In the genomic region with DNA sequence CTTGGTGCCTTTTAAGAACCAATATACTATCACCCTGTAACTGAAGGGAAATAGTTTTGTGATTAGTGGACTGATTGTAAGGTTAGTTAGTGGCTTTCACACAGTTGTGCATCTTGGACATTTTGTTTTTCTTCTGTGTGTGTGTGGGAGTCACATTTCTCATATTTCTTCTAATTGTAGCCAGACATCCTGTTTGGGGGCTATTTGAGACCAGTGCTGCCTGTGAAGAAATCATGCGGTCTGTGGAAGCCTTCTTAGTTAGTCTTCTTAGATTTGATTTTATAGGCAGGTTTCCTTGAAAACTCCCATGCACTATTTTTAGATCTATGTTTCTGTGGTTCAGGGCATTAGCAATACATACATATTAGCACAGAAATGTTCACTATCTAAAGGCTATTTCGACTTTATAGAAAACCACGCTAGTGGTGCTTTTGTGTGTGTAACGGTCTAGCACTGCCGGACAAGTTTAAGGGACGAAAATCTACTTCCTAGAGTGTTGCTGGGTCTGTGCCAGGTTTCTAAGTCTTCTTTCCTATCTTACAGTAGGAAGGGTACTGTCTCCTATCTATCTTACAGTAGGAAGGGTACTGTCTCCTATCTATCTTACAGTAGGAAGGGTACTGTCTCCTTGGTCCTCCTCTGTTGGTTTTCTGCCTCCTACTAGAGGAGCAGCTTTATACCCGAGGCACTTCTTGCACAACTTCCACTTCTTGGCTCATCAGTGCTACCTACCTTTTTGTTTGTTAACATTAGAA, we compare ENCODE assay signal across 10 mouse cellular contexts. TPM values are rescaled to one million over a fixed set of nuclear protein-coding genes. Genes with fewer than 3 reads are reported as not detected.
DNase-seq lines count a peak whose midpoint lies in the region; ATAC-seq and TF ChIP-seq lines count a peak whose summit lies in the region.
"Had no signal": no experiment of that assay in that cellular context is flagged by ENCODE, and none has a peak within 500 bp of the region (broad histone marks: within the 10 kb centered on the region; RNA-seq: fewer than 3 reads in every experiment).

No protein-coding gene starts in this region.

- peaks cover 24 to 70% of the 10 kb centered on the region in 2 experiments for H3K4me1 ChIP-seq in heart, embryonic 14.5 days (ENCODE audit: control insufficient read depth in 2 of 2, insufficient read depth in 2 of 2, low read length in 2 of 2)
- H3K4me1 ChIP-seq in lung, postnatal 0 days (ENCODE audit: insufficient read depth, low read depth, low read length): peaks cover 25% of the 10 kb centered on the region
- peaks cover 42% of the 10 kb centered on the region for H3K4me1 ChIP-seq in lung, adult 2 months (ENCODE audit: control insufficient read depth, insufficient read depth, low read length)
- H3K4me1 ChIP-seq in stomach, embryonic 16.5 days (ENCODE audit: control insufficient read depth, insufficient read depth, low read length): peaks cover 60% of the 10 kb centered on the region

- TF ChIP-seq CTCF in lung, postnatal 0 days (IDR thresholded peaks at IDR 0.05): no peak
- TF ChIP-seq CTCF in lung, adult 2 months (IDR thresholded peaks at IDR 0.05; ENCODE audit: insufficient read depth, low read length): no peak

- H3K9me3 ChIP-seq in heart, embryonic 14.5 days (ENCODE audit: control insufficient read depth, low read length): no peaks in the 10 kb centered on the region
- no peaks in the 10 kb centered on the region for H3K9me3 ChIP-seq in lung, postnatal 0 days (ENCODE audit: low read length)
- H3K9me3 ChIP-seq in stomach, embryonic 16.5 days (replicated peaks; ENCODE audit: control insufficient read depth, low read length): no peaks in the 10 kb centered on the region
- H3K9me3 ChIP-seq: midbrain, embryonic 13.5 days had no signal

- 52% methylated on average over 7 of the region's 7 CpGs for WGBS in heart, embryonic 14.5 days
- WGBS in lung, postnatal 0 days: 32% methylated on average over 7 of the region's 7 CpGs
- WGBS in lung, adult 2 months: 29% methylated on average over 7 of the region's 7 CpGs
- 61% methylated on average over 7 of the region's 7 CpGs for WGBS in stomach, embryonic 16.5 days

- no peaks in the 10 kb centered on the region for H3K27me3 ChIP-seq in heart, embryonic 14.5 days (ENCODE audit: control insufficient read depth, insufficient read depth, low read length)
- H3K27me3 ChIP-seq in lung, postnatal 0 days (replicated peaks; ENCODE audit: insufficient read depth, low read length): no peaks in the 10 kb centered on the region
- H3K27me3 ChIP-seq in stomach, embryonic 16.5 days (ENCODE audit: control insufficient read depth, insufficient read depth, low read length): no peaks in the 10 kb centered on the region
- H3K27me3 ChIP-seq: midbrain, embryonic 13.5 days had no signal

- no peak for TF ChIP-seq POLR2A in lung, adult 2 months (IDR thresholded peaks at IDR 0.05; ENCODE audit: borderline replicate concordance, extremely low read depth, low read depth, low read length)

- peak overlapping the region; percentile 40 for H3K4me2 ChIP-seq in heart, embryonic 14.5 days (ENCODE audit: low read length)
- H3K4me2 ChIP-seq in lung, postnatal 0 days (replicated peaks; ENCODE audit: low read depth, low read length): no peak overlapping the region
- H3K4me2 ChIP-seq in stomach, embryonic 16.5 days (ENCODE audit: low read depth, low read length): no peak overlapping the region
- H3K4me2 ChIP-seq: midbrain, embryonic 13.5 days had no signal

- H3K4me3 ChIP-seq in heart, embryonic 14.5 days (ENCODE audit: control insufficient read depth in 1 of 2, insufficient read depth in 1 of 2, low read depth in 1 of 2, low read length in 2 of 2): no peak overlapping the region
- no peak overlapping the region for H3K4me3 ChIP-seq in lung, postnatal 0 days (ENCODE audit: low read depth, low read length)
- no peak overlapping the region for H3K4me3 ChIP-seq in lung, adult 2 months (replicated peaks; ENCODE audit: extremely low read depth, low read depth, low read length)
- no peak overlapping the region for H3K4me3 ChIP-seq in stomach, embryonic 16.5 days (replicated peaks; ENCODE audit: low read length)
- H3K4me3 ChIP-seq: midbrain, embryonic 13.5 days had no signal

- no peak for TF ChIP-seq EP300 in lung, postnatal 0 days (IDR thresholded peaks at IDR 0.05)

- no peak for DNase-seq in heart, adult 8-10 months (ENCODE audit: low spot score)
- DNase-seq in lung, postnatal 0 days (ENCODE audit: low spot score): no peak
- DNase-seq in lung, adult 2 months: no peak
- no peak for DNase-seq in thymus, postnatal 14 days
- DNase-seq in right cerebral cortex, adult 2 months (ENCODE audit: low spot score in 2 of 2): no peak

- peak overlapping the region in 1 of 2 experiments; percentile 64; a peak in 2 of 4 replicates for H3K27ac ChIP-seq in heart, embryonic 14.5 days (replicated peaks in 1 of 2; ENCODE audit: control insufficient read depth in 1 of 2, insufficient read depth in 1 of 2, low read depth in 2 of 2, low read length in 2 of 2)
- 0 out of 2 replicates have a peak overlapping the region, but pooled peaks have one; percentile 52 for H3K27ac ChIP-seq in lung, postnatal 0 days (ENCODE audit: low read length)
- H3K27ac ChIP-seq in stomach, embryonic 16.5 days (ENCODE audit: low read length): peak overlapping the region; percentile 46; the same call in 1 of the 2 replicates
- H3K27ac ChIP-seq: midbrain, embryonic 13.5 days had no signal

- H3K9ac ChIP-seq in heart, embryonic 14.5 days (ENCODE audit: low read length): peak overlapping the region; percentile 14; the same call in 1 of the 2 replicates
- H3K9ac ChIP-seq in lung, postnatal 0 days (replicated peaks; ENCODE audit: low read depth): no peak overlapping the region
- no peak overlapping the region for H3K9ac ChIP-seq in stomach, embryonic 16.5 days (ENCODE audit: low read length)
- H3K9ac ChIP-seq: midbrain, embryonic 13.5 days had no signal

- H3K36me3 ChIP-seq in heart, embryonic 14.5 days (ENCODE audit: control insufficient read depth, insufficient read depth, low read length): no peaks in the 10 kb centered on the region
- H3K36me3 ChIP-seq in lung, postnatal 0 days (ENCODE audit: insufficient read depth, low read length): no peaks in the 10 kb centered on the region
- H3K36me3 ChIP-seq in stomach, embryonic 16.5 days (ENCODE audit: control insufficient read depth, insufficient read depth, low read length): no peaks in the 10 kb centered on the region
- H3K36me3 ChIP-seq: midbrain, embryonic 13.5 days had no signal

- ATAC-seq in heart, embryonic 14.5 days (ENCODE audit: insufficient number of reproducible peaks, insufficient read depth, low FRiP score, low read depth): no peak
- no peak for ATAC-seq in lung, postnatal 0 days
- ATAC-seq in inflammation-experienced regulatory T-cells, adult 6 months: peak; percentile 47
- no peak for ATAC-seq in stomach, embryonic 16.5 days (ENCODE audit: insufficient read depth, low FRiP score)
- ATAC-seq: activated CD4-positive, CD25-positive, alpha-beta regulatory T cell, adult 4 months; midbrain, embryonic 13.5 days had no signal

RNA-seq across cellular contexts. Expression of a gene that starts 16.4 kb away (rescaled TPM):
- polyA plus RNA-seq in heart, embryonic 14.5 days (2014; fragmentation: Nextera tagmentation; extraction: Ambion mirVana): 49.2 and 56.2 TPM in 2 replicates
- 10 to 100 TPM; 23.1 to 33.1 (median 27.4) TPM for total RNA-seq in heart, adult 8-10 months (2022)
- 87.3 and 96.6 TPM in 2 replicates for polyA plus RNA-seq in lung, postnatal 0 days (2015; fragmentation: Nextera tagmentation; extraction: Ambion mirVana)
- polyA plus RNA-seq in lung, adult 2 months (2012; rRNA removed): 123 and 152 TPM in 2 replicates
- 10 to 100 TPM; 11.4 to 41.0 (median 34.9) TPM for polyA plus RNA-seq in inflammation-experienced regulatory T-cells, adult 6 months (2017; shearing (Covaris generic))
- 61.8 and 74.0 TPM in 2 replicates for polyA plus RNA-seq in stomach, embryonic 16.5 days (2015; fragmentation: Nextera tagmentation; extraction: Ambion mirVana)
